Mouse (Mus musculus) liver, embryonic 14.5 days (tissue): Measurements from ENCODE around the gene Obp2a.

Source experiments
- CTCF ChIP-seq: IDR thresholded peaks from 2 replicates; pipeline ENCODE4 v1.5.1; 2016; ENCODE audit warnings: antibody characterized with exemption, low read depth, control low read depth
- EP300 ChIP-seq: IDR thresholded peaks from 2 replicates; pipeline ENCODE4 v1.6.1; 2016; ENCODE audit warnings: antibody characterized with exemption, low read depth

DNA sequence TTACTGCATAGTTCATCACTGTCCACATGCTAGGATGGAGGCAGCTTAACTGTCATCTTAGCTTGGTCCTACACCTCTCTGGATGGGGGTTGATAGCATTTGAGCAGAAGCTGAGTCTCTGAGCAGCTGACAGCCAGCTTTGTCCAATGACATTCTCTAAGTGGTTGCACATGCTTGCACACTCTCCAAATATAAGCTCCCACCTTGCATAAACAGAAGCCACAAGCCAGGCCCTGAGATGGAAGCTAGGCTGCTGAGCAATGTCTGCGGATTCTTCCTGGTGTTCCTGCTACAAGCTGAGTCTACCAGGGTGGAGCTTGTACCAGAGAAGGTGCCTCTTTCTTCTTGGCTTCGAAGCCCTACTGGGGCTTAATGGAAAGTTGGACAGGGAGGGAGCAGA lies 46.9 kb upstream of the Obp2a start, which contains the start of gene Lcn8:
- TF ChIP-seq CTCF (no peak), EP300 (no peak)
